Mouse (Mus musculus): ENCODE measurements around the gene Mfsd14b. TPM values are rescaled to one million over a fixed set of nuclear protein-coding genes. Genes with fewer than 3 reads are reported as not detected.

Gene Mfsd14b
- polyA plus RNA-seq (2015; fragmentation: Illumina TruSeq; extraction: RNeasy Lipid Tissue Mini Kit (QIAGEN cat#74804); ENCODE audit: insufficient read depth, low read depth, low replicate concordance), result 5.0 TPM

GRCm38 (mm10) chr13:65112459-65113110 lies at the start of gene Mfsd14b:
Gene Mfsd14b, minus strand, starts transcription at chr13:65112975.

GRCm38 (mm10) chr13:65149940-65150339 lies 37.2 kb upstream of the Mfsd14b start, which contains the start of gene Olfr466:
Gene Olfr466, plus strand, starts transcription at chr13:65150240.

GRCm38 (mm10) chr13:65137789-65138188 lies 25.0 kb upstream of the Mfsd14b start, which contains the start of gene Olfr465-ps1:
Gene Olfr465-ps1, plus strand, starts transcription at chr13:65138089.

GRCm38 (mm10) chr13:65052660-65053059 lies 60.1 kb downstream of the Mfsd14b start, which contains the start of gene Prss47:
Gene Prss47, minus strand, starts transcription at chr13:65052760.

GRCm38 (mm10) chr13:65032758-65033157 lies 80.0 kb downstream of the Mfsd14b start, which contains the start of gene Spata31d1c:
Gene Spata31d1c, plus strand, starts transcription at chr13:65033058.

Other genes starting within 250 kb of the Mfsd14b start
- gene Cntnap3, start 209.0 kb downstream of the Mfsd14b start, polyA plus RNA-seq (2015; fragmentation: Illumina TruSeq; extraction: RNeasy Lipid Tissue Mini Kit (QIAGEN cat#74804); ENCODE audit: insufficient read depth, low read depth, low replicate concordance), result not detected
- gene Spata31, start 195.6 kb downstream of the Mfsd14b start, polyA plus RNA-seq (2015; fragmentation: Illumina TruSeq; extraction: RNeasy Lipid Tissue Mini Kit (QIAGEN cat#74804); ENCODE audit: insufficient read depth, low read depth, low replicate concordance), result not detected
- not detected for gene Spata31d1c, start 79.9 kb downstream of the Mfsd14b start, polyA plus RNA-seq (2015; fragmentation: Illumina TruSeq; extraction: RNeasy Lipid Tissue Mini Kit (QIAGEN cat#74804); ENCODE audit: insufficient read depth, low read depth, low replicate concordance)
- not detected for gene Prss47, start 60.2 kb downstream of the Mfsd14b start, polyA plus RNA-seq (2015; fragmentation: Illumina TruSeq; extraction: RNeasy Lipid Tissue Mini Kit (QIAGEN cat#74804); ENCODE audit: insufficient read depth, low read depth, low replicate concordance)
- gene Olfr465-ps1, start 25.1 kb upstream of the Mfsd14b start, polyA plus RNA-seq (2015; fragmentation: Illumina TruSeq; extraction: RNeasy Lipid Tissue Mini Kit (QIAGEN cat#74804); ENCODE audit: insufficient read depth, low read depth, low replicate concordance), result not detected
- gene Olfr466, start 37.3 kb upstream of the Mfsd14b start, polyA plus RNA-seq (2015; fragmentation: Illumina TruSeq; extraction: RNeasy Lipid Tissue Mini Kit (QIAGEN cat#74804); ENCODE audit: insufficient read depth, low read depth, low replicate concordance), result not detected
- gene Nlrp4f, start 93.0 kb upstream of the Mfsd14b start, polyA plus RNA-seq (2015; fragmentation: Illumina TruSeq; extraction: RNeasy Lipid Tissue Mini Kit (QIAGEN cat#74804); ENCODE audit: insufficient read depth, low read depth, low replicate concordance), result not detected
- not detected for gene Gm10775, start 146.6 kb upstream of the Mfsd14b start, polyA plus RNA-seq (2015; fragmentation: Illumina TruSeq; extraction: RNeasy Lipid Tissue Mini Kit (QIAGEN cat#74804); ENCODE audit: insufficient read depth, low read depth, low replicate concordance)
- gene Zfp369, start 165.8 kb upstream of the Mfsd14b start, polyA plus RNA-seq (2015; fragmentation: Illumina TruSeq; extraction: RNeasy Lipid Tissue Mini Kit (QIAGEN cat#74804); ENCODE audit: insufficient read depth, low read depth, low replicate concordance), result 3.8 TPM